Comparison of ENCODE assay signal across 14 mouse cellular contexts in the genomic region with DNA sequence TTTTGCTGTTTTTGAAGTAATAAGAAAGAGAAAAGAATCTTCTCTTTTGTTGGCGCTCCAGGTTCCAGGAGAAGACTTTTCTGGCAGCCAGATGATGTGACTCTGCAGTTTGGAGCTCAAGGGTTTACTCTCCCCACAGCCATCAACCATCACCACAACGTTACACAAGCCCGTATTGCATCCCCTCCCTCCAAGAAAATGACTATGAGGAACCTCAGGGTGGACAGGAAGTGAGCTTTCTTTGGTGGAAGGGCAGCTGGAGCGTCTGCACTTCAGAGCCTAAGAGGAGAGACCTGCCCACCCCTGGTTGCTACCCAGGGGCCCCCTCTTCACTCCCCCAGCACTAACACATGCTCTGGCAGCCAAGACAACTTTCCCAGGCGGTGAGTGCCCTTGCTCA. TPM values are rescaled to one million over a fixed set of nuclear protein-coding genes. Genes with fewer than 3 reads are reported as not detected.
A peak's percentile ranks its signal among the peaks of the same experiment; 100 is the strongest.
DNase-seq lines count a peak whose midpoint lies in the region; ATAC-seq and TF ChIP-seq lines count a peak whose summit lies in the region.
"Had no signal": no experiment of that assay in that cellular context is flagged by ENCODE, and none has a peak within 500 bp of the region (broad histone marks: within the 10 kb centered on the region; RNA-seq: fewer than 3 reads in every experiment).

No protein-coding gene starts in this region.

- DNase-seq in hindbrain, postnatal 0 days (ENCODE audit: low spot score), result no peak
- no peak for DNase-seq in kidney, adult 11 months
- DNase-seq in layer of hippocampus, adult 8-10 months (ENCODE audit: low spot score in 2 of 2), result no peak
- DNase-seq in spleen, postnatal 36 days (ENCODE audit: low spot score in 2 of 2), result no peak
- DNase-seq: adrenal gland, postnatal 10 days; cerebellum, postnatal 36 days; kidney, adult 2 months; thymus, postnatal 4 days had no signal

- no peaks in the 10 kb centered on the region for H3K9me3 ChIP-seq in embryonic facial prominence, embryonic 12.5 days
- H3K9me3 ChIP-seq in forebrain, embryonic 15.5 days, result no peaks in the 10 kb centered on the region
- H3K9me3 ChIP-seq in hindbrain, postnatal 0 days (ENCODE audit: low read length), result no peaks in the 10 kb centered on the region
- H3K9me3 ChIP-seq in neural tube, embryonic 12.5 days, result no peaks in the 10 kb centered on the region
- H3K9me3 ChIP-seq: heart, embryonic 13.5 days; lung, embryonic 15.5 days; stomach, embryonic 15.5 days had no signal

- H3K4me2 ChIP-seq in embryonic facial prominence, embryonic 12.5 days (replicated peaks), result peak overlapping the region; percentile 87; the same call in 1 of the 2 replicates
- H3K4me2 ChIP-seq in forebrain, embryonic 15.5 days (replicated peaks), result peak overlapping the region; percentile 48
- peak overlapping the region; percentile 59 for H3K4me2 ChIP-seq in hindbrain, postnatal 0 days (ENCODE audit: low read depth, low read length)
- peak overlapping the region; percentile 71 for H3K4me2 ChIP-seq in neural tube, embryonic 12.5 days (replicated peaks)

- no peak overlapping the region for H3K9ac ChIP-seq in embryonic facial prominence, embryonic 12.5 days
- peak overlapping the region; percentile 71; the same call in 1 of the 2 replicates for H3K9ac ChIP-seq in forebrain, embryonic 15.5 days (replicated peaks)
- H3K9ac ChIP-seq in hindbrain, postnatal 0 days (replicated peaks; ENCODE audit: low read length), result 0 out of 2 replicates have a peak overlapping the region, but pooled peaks have one; percentile 74
- H3K9ac ChIP-seq in neural tube, embryonic 12.5 days, result peak overlapping the region; percentile 87
- H3K9ac ChIP-seq: heart, embryonic 13.5 days; lung, embryonic 15.5 days; stomach, embryonic 15.5 days had no signal

- no peaks in the 10 kb centered on the region for H3K36me3 ChIP-seq in embryonic facial prominence, embryonic 12.5 days
- H3K36me3 ChIP-seq in forebrain, embryonic 15.5 days, result peaks cover 2% of the 10 kb centered on the region; the same call in 1 of the 2 replicates
- no peaks in the 10 kb centered on the region for H3K36me3 ChIP-seq in hindbrain, postnatal 0 days (ENCODE audit: insufficient read depth, low read length)
- peaks cover 10% of the 10 kb centered on the region for H3K36me3 ChIP-seq in neural tube, embryonic 12.5 days
- H3K36me3 ChIP-seq: heart, embryonic 13.5 days; lung, embryonic 15.5 days; stomach, embryonic 15.5 days had no signal

- no peak for TF ChIP-seq CTCF in hindbrain, postnatal 0 days (IDR thresholded peaks at IDR 0.05; ENCODE audit: low read depth)

- H3K4me3 ChIP-seq in embryonic facial prominence, embryonic 12.5 days, result 0 out of 2 replicates have a peak overlapping the region, but pooled peaks have one; percentile 50
- peak overlapping the region; percentile 54 for H3K4me3 ChIP-seq in forebrain, embryonic 15.5 days
- peak overlapping the region; percentile 58 for H3K4me3 ChIP-seq in hindbrain, postnatal 0 days (ENCODE audit: low read length)
- H3K4me3 ChIP-seq in neural tube, embryonic 12.5 days, result peak overlapping the region; percentile 71; the same call in 1 of the 2 replicates
- H3K4me3 ChIP-seq: heart, embryonic 13.5 days; lung, embryonic 15.5 days; stomach, embryonic 15.5 days had no signal

- peaks cover 12% of the 10 kb centered on the region for H3K4me1 ChIP-seq in embryonic facial prominence, embryonic 12.5 days
- peaks cover 63% of the 10 kb centered on the region for H3K4me1 ChIP-seq in forebrain, embryonic 15.5 days
- H3K4me1 ChIP-seq in hindbrain, postnatal 0 days (ENCODE audit: insufficient read depth, low read length), result 0 out of 2 replicates have a peak, but pooled peaks cover 5% of the 10 kb centered on the region
- peaks cover 36% of the 10 kb centered on the region for H3K4me1 ChIP-seq in neural tube, embryonic 12.5 days

- no peak for ATAC-seq in embryonic facial prominence, embryonic 12.5 days (ENCODE audit: insufficient number of reproducible peaks, insufficient read depth, low FRiP score, low TSS enrichment)
- ATAC-seq in forebrain, embryonic 15.5 days (replicated peaks), result no peak
- no peak for ATAC-seq in hindbrain, postnatal 0 days
- ATAC-seq in neural tube, embryonic 12.5 days (ENCODE audit: low FRiP score, low read depth), result no peak

- H3K27me3 ChIP-seq in embryonic facial prominence, embryonic 12.5 days, result peaks cover 45% of the 10 kb centered on the region
- H3K27me3 ChIP-seq in forebrain, embryonic 15.5 days, result peaks cover 19% of the 10 kb centered on the region
- H3K27me3 ChIP-seq in hindbrain, postnatal 0 days (ENCODE audit: insufficient read depth, low read length), result no peaks in the 10 kb centered on the region
- peaks cover 3% of the 10 kb centered on the region; the same call in 1 of the 2 replicates for H3K27me3 ChIP-seq in neural tube, embryonic 12.5 days (replicated peaks)

- WGBS in embryonic facial prominence, embryonic 12.5 days, result 31% methylated on average over 5 of the region's 5 CpGs
- 33% methylated on average over 5 of the region's 5 CpGs for WGBS in forebrain, embryonic 15.5 days
- 34% methylated on average over 5 of the region's 5 CpGs for WGBS in hindbrain, postnatal 0 days
- 34% methylated on average over 5 of the region's 5 CpGs for WGBS in neural tube, embryonic 12.5 days

- H3K27ac ChIP-seq in embryonic facial prominence, embryonic 12.5 days, result no peak overlapping the region
- H3K27ac ChIP-seq in forebrain, embryonic 15.5 days (replicated peaks), result peak overlapping the region; percentile 88
- peak overlapping the region; percentile 80; the same call in 1 of the 2 replicates for H3K27ac ChIP-seq in hindbrain, postnatal 0 days
- 0 out of 2 replicates have a peak overlapping the region, but pooled peaks have one; percentile 83 for H3K27ac ChIP-seq in neural tube, embryonic 12.5 days
- H3K27ac ChIP-seq: heart, embryonic 13.5 days; lung, embryonic 15.5 days; stomach, embryonic 15.5 days had no signal

RNA-seq across cellular contexts. Expression of a gene that starts 10.7 kb away (rescaled TPM):
- 3.0 and 4.1 TPM in 2 replicates for polyA plus RNA-seq in embryonic facial prominence, embryonic 12.5 days (2016; fragmentation: Nextera tagmentation; extraction: Ambion mirVana)
- 2.9 and 3.2 TPM in 2 replicates for polyA plus RNA-seq in forebrain, embryonic 15.5 days (2015; fragmentation: Nextera tagmentation; extraction: Ambion mirVana)
- total RNA-seq in hindbrain, postnatal 0 days (2014; rRNA removed), result 1.3 and 1.8 TPM in 2 replicates
- 1.2 and 1.7 TPM in 2 replicates for polyA plus RNA-seq in hindbrain, postnatal 0 days (2015; fragmentation: Nextera tagmentation; extraction: Ambion mirVana)
- polyA plus RNA-seq in neural tube, embryonic 12.5 days (2016; fragmentation: Nextera tagmentation; extraction: Ambion mirVana), result 5.4 and 6.2 TPM in 2 replicates
- 1 to 10 TPM; 3.5 to 6.2 (median 5.9) TPM for total RNA-seq in layer of hippocampus, adult 8-10 months (2022)

RNA-seq across cellular contexts. Expression of a gene that starts 23.4 kb away (rescaled TPM):
- polyA plus RNA-seq in embryonic facial prominence, embryonic 12.5 days (2016; fragmentation: Nextera tagmentation; extraction: Ambion mirVana), result 30.8 and 32.6 TPM in 2 replicates
- polyA plus RNA-seq in forebrain, embryonic 15.5 days (2015; fragmentation: Nextera tagmentation; extraction: Ambion mirVana), result 38.1 and 41.5 TPM in 2 replicates
- 240 and 243 TPM in 2 replicates for total RNA-seq in hindbrain, postnatal 0 days (2014; rRNA removed)
- polyA plus RNA-seq in hindbrain, postnatal 0 days (2015; fragmentation: Nextera tagmentation; extraction: Ambion mirVana), result 29.1 and 32.6 TPM in 2 replicates
- 27.6 and 28.9 TPM in 2 replicates for polyA plus RNA-seq in neural tube, embryonic 12.5 days (2016; fragmentation: Nextera tagmentation; extraction: Ambion mirVana)
- 100 to 1,000 TPM; 109 to 145 (median 125) TPM for total RNA-seq in layer of hippocampus, adult 8-10 months (2022)

RNA-seq across cellular contexts. Expression of a gene that starts 50.7 kb away (rescaled TPM):
- polyA plus RNA-seq in embryonic facial prominence, embryonic 12.5 days (2016; fragmentation: Nextera tagmentation; extraction: Ambion mirVana), result 0.13 TPM in 2 replicates
- polyA plus RNA-seq in forebrain, embryonic 15.5 days (2015; fragmentation: Nextera tagmentation; extraction: Ambion mirVana), result 0.53 and 0.86 TPM in 2 replicates
- 0.54 and 1.3 TPM in 2 replicates for total RNA-seq in hindbrain, postnatal 0 days (2014; rRNA removed)
- 0.73 and 1.0 TPM in 2 replicates for polyA plus RNA-seq in hindbrain, postnatal 0 days (2015; fragmentation: Nextera tagmentation; extraction: Ambion mirVana)
- polyA plus RNA-seq in neural tube, embryonic 12.5 days (2016; fragmentation: Nextera tagmentation; extraction: Ambion mirVana), result 0.11 and 0.55 TPM in 2 replicates
- total RNA-seq in layer of hippocampus, adult 8-10 months (2022), result 1 to 10 TPM in 3 of 4 experiments, under 1 TPM in 1; 0.68 to 3.9 (median 2.3) TPM

RNA-seq across cellular contexts. Expression of a gene that starts 52.3 kb away (rescaled TPM):
- 55.2 and 57.2 TPM in 2 replicates for polyA plus RNA-seq in embryonic facial prominence, embryonic 12.5 days (2016; fragmentation: Nextera tagmentation; extraction: Ambion mirVana)
- polyA plus RNA-seq in forebrain, embryonic 15.5 days (2015; fragmentation: Nextera tagmentation; extraction: Ambion mirVana), result 15.4 and 15.8 TPM in 2 replicates
- 19.0 and 23.3 TPM in 2 replicates for total RNA-seq in hindbrain, postnatal 0 days (2014; rRNA removed)
- 18.5 and 21.2 TPM in 2 replicates for polyA plus RNA-seq in hindbrain, postnatal 0 days (2015; fragmentation: Nextera tagmentation; extraction: Ambion mirVana)
- polyA plus RNA-seq in neural tube, embryonic 12.5 days (2016; fragmentation: Nextera tagmentation; extraction: Ambion mirVana), result 32.1 and 32.9 TPM in 2 replicates
- total RNA-seq in layer of hippocampus, adult 8-10 months (2022), result 10 to 100 TPM; 21.7 to 27.4 (median 23.0) TPM

RNA-seq across cellular contexts. Expression of a gene that starts 55.6 kb away (rescaled TPM):
- 66.7 and 70.6 TPM in 2 replicates for polyA plus RNA-seq in embryonic facial prominence, embryonic 12.5 days (2016; fragmentation: Nextera tagmentation; extraction: Ambion mirVana)
- 54.8 and 57.3 TPM in 2 replicates for polyA plus RNA-seq in forebrain, embryonic 15.5 days (2015; fragmentation: Nextera tagmentation; extraction: Ambion mirVana)
- total RNA-seq in hindbrain, postnatal 0 days (2014; rRNA removed), result 57.4 and 72.6 TPM in 2 replicates
- 42.0 and 43.9 TPM in 2 replicates for polyA plus RNA-seq in hindbrain, postnatal 0 days (2015; fragmentation: Nextera tagmentation; extraction: Ambion mirVana)
- polyA plus RNA-seq in neural tube, embryonic 12.5 days (2016; fragmentation: Nextera tagmentation; extraction: Ambion mirVana), result 60.9 and 61.6 TPM in 2 replicates
- 10 to 100 TPM; 53.5 to 61.3 (median 56.8) TPM for total RNA-seq in layer of hippocampus, adult 8-10 months (2022)
